Mouse (Mus musculus) MEL (cell line): ENCODE data around the gene Hepacam2.
"Not testable (repeated sequence)": the region's sequence is repeated elsewhere in the genome, so short reads cannot be mapped to it uniquely, and the experiment has no call there.

Experiments used
- GABPA ChIP-seq: IDR thresholded peaks from 2 replicates; pipeline ENCODE4 v1.6.1; 2012; ENCODE audit warnings: low read depth, mild to moderate bottlenecking, inconsistent platforms, low read length, improper control_type of control experiment, moderate library complexity
- NRF1 ChIP-seq: IDR thresholded peaks from 2 replicates; pipeline ENCODE4 v1.6.1; 2014; ENCODE audit warnings: low read depth, mild to moderate bottlenecking, inconsistent platforms, low read length, improper control_type of control experiment, moderate library complexity; ENCODE audit not compliant: poor library complexity, insufficient read depth, severe bottlenecking
- POLR2A ChIP-seq, 2 experiments: IDR thresholded peaks; 2 replicates each; pipeline ENCODE4 v1.6.1; 2011 to 2012; ENCODE audit warnings: low read length in 2 of 2, mild to moderate bottlenecking in 2 of 2, control low read depth in 1 of 2, improper control_type of control experiment in 1 of 2, low read depth in 1 of 2, moderate library complexity in 1 of 2; ENCODE audit not compliant: control insufficient read depth in 1 of 2, insufficient read depth in 1 of 2, poor library complexity in 1 of 2
- SIN3A ChIP-seq: IDR thresholded peaks from 2 replicates; pipeline ENCODE4 v1.6.1; 2012; ENCODE audit warnings: low read length, improper control_type of control experiment, inconsistent platforms
- TCF12 ChIP-seq: IDR thresholded peaks from 2 replicates; pipeline ENCODE4 v1.6.1; 2014; ENCODE audit warnings: low read depth, mild to moderate bottlenecking, inconsistent platforms, low read length, improper control_type of control experiment, moderate library complexity

DNA sequence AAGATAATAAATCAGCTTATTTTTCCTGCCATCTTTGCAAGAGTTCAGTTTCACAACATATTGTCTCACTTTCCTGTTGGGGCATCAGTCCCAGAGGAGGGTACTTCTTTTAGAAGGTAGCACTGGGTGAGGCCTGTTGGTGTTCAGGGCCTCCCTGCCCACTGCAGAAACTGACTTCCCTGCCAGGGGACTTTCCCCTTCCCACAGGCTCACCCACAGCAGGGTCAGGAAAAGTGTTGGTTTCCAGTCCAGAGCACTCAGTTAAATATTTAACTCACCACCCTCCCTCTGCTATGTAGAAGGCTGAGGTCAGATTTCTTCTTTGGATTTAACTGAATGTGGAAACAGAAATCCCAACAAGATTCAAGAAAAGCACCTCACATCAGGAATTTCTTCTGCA is 72.8 kb downstream of the Hepacam2 start:
- not testable (repeated sequence) for TF ChIP-seq GABPA; SIN3A; TCF12; POLR2A (IDR thresholded peaks at IDR 0.05; ENCODE audit: control insufficient read depth in 1 of 2, insufficient read depth in 1 of 2, low read depth in 1 of 2, low read length in 2 of 2, poor library complexity in 1 of 2); NRF1
